Mouse (Mus musculus): ENCODE results near the gene Thrsp. TPM values are rescaled to one million over a fixed set of nuclear protein-coding genes. Genes with fewer than 3 reads are reported as not detected.
A peak's percentile ranks its signal among the peaks of the same experiment; 100 is the strongest.
"Not testable (repeated sequence)": the region's sequence is repeated elsewhere in the genome, so short reads cannot be mapped to it uniquely, and the experiment has no call there.

Gene Thrsp
- polyA plus RNA-seq (2016; fragmentation: Nextera tagmentation; extraction: Ambion mirVana): 0.37 and 0.43 TPM in 2 replicates

DNA sequence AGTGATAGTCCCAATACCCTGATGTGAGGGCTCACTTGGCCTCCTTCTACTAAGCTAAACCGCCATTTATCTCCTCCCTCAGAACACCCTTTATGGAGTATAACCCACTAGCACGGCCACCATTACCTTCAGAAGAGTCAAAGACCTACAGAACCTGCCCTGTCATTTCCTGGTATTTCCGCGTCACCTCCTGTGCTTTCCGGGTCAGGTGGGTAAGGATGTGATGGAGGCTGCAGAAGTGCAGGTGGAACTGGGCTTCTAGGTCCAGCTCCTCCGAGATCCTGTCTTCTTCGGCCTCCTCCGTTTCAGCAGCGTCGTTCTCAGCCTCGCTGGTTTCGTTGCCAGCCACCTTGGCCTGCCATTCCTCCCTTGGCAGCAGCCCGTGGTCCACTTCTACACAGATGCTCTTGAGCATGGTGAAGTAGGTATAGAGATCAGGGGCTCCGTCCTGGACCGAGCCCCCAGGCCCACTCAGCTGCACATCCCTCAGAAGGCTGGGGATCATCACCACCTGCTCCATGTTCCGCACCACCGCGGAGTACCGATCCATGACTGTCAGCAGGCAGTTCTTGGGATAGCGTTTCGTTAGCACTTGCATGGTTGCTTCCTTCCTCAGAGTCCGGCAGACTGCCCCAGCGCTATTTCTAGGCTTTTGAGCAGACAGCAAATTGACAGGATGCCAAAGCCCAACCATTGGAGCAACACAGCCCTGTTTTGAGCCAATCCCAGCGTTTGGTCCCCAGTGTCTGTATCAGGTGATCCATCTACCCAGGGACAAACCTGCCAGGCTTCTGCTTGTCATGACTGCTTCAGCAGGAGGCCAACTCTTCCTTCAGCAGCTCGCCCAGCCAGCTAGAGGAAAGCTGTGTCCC, at the start of gene Thrsp:
Gene Thrsp (minus strand): TSS at position 825 of the 872 bp plus-strand sequence.
- Histone ChIP-seq H3K36me3 (peaks cover 10% of the 10 kb centered on the region), H3K9me3 (no peaks in the 10 kb centered on the region), H3K4me1 (replicated peaks) (peaks cover 10% of the 10 kb centered on the region), H3K4me3 (no peak within 1 kb of the TSS), H3K27ac (peak within 1 kb of the TSS; percentile 50; the same call in 1 of the 2 replicates), H3K27me3 (ENCODE audit: insufficient read depth, poor library complexity, severe bottlenecking) (no peaks in the 10 kb centered on the region)
- WGBS: 81% methylated on average over 25 of the region's 25 CpGs
- no peak for DNase-seq (ENCODE audit: low spot score)

DNA sequence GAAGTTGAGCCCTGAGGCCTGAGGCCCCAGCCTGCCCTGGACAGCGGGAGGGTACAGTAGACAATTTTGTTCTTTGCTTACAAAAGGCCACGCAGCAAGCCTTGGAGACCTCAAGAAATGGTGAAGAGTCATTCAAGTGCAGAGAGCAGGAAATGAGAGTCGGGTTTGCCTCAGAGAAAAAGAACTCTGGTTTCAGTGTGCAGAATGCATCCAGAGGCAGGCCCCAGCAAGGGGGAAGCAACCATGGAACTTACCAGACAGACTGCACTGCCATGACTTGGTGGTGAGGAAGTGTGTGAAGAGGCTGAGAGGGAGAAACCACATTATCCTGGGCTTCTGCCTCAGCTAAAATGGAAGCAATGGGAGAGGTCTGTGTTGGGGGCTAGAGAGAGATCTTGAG, 38.0 kb upstream of the Thrsp start:
- H3K9me3 ChIP-seq: no peaks in the 10 kb centered on the region
- H3K4me3 ChIP-seq: no peak overlapping the region
- peaks cover 8% of the 10 kb centered on the region for H3K4me1 ChIP-seq (replicated peaks)
- H3K36me3 ChIP-seq: no peaks in the 10 kb centered on the region
- 77% methylated on average over 3 of the region's 3 CpGs for WGBS
- DNase-seq (ENCODE audit: low spot score): no peak
- peaks cover 6% of the 10 kb centered on the region; the same call in 1 of the 2 replicates for H3K27me3 ChIP-seq (ENCODE audit: insufficient read depth, poor library complexity, severe bottlenecking)
- no peak overlapping the region for H3K27ac ChIP-seq

GRCm38 (mm10) chr7:97454795-97455194, 37.3 kb upstream of the Thrsp start:
- Histone ChIP-seq H3K4me1 (replicated peaks) (peaks cover 8% of the 10 kb centered on the region), H3K27ac (no peak overlapping the region), H3K27me3 (ENCODE audit: insufficient read depth, poor library complexity, severe bottlenecking) (peaks cover 6% of the 10 kb centered on the region; the same call in 1 of the 2 replicates), H3K36me3 (no peaks in the 10 kb centered on the region), H3K9me3 (no peaks in the 10 kb centered on the region), H3K4me3 (no peak overlapping the region)
- WGBS: 94% methylated on average over 10 of the region's 10 CpGs
- DNase-seq (ENCODE audit: low spot score): no peak

- DNase-seq (ENCODE audit: low spot score): peak; percentile 34
- no peaks in the 10 kb centered on the region for H3K36me3 ChIP-seq
- WGBS: 10% methylated on average over 27 of the region's 27 CpGs
- H3K4me1 ChIP-seq (replicated peaks): peaks cover 8% of the 10 kb centered on the region
- peaks cover 6% of the 10 kb centered on the region; the same call in 1 of the 2 replicates for H3K27me3 ChIP-seq (ENCODE audit: insufficient read depth, poor library complexity, severe bottlenecking)
- H3K9me3 ChIP-seq: 0 out of 2 replicates have a peak, but pooled peaks cover 10% of the 10 kb centered on the region
- H3K4me3 ChIP-seq: peak overlapping the region; percentile 52
- H3K27ac ChIP-seq: peak overlapping the region; percentile 60
Observed at GRCm38 (mm10) chr7:97453141-97453921, 35.8 kb upstream of the Thrsp start.

DNA sequence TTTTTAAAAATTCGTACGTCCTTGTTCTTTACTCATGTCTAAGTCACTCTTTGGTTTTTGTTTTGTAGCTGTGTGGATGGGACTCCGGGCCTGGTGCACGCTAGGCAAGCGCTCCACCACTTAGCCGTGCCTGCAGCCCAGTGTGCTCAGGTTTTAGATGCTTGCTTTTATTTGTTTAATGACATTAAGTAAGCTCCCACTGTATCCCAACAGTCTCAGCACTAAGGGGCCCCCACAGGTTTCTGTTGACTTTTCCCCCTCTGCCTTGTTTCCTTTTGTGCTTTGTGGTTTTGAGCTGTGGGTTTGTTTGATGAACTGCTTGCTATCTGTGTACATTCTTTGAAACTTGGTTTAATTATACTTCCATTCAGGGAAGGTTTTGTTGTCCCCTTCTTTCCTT, 34.7 kb upstream of the Thrsp start:
- H3K36me3 ChIP-seq: no peaks in the 10 kb centered on the region
- WGBS: 83% methylated on average over 6 of the region's 6 CpGs
- 0 out of 2 replicates have a peak, but pooled peaks cover 10% of the 10 kb centered on the region for H3K9me3 ChIP-seq

GRCm38 (mm10) chr7:97451023-97451422, 33.5 kb upstream of the Thrsp start, which contains the start of gene Kctd14:
Gene Kctd14 (plus strand): TSS chr7:97451323.
- 83% methylated on average over 2 of the region's 2 CpGs for WGBS
- H3K4me1 ChIP-seq (replicated peaks); H3K27ac ChIP-seq; H3K36me3 ChIP-seq; H3K27me3 ChIP-seq (ENCODE audit: insufficient read depth, poor library complexity, severe bottlenecking); H3K4me3 ChIP-seq; DNase-seq (ENCODE audit: low spot score): not testable (repeated sequence)
- 0 out of 2 replicates have a peak, but pooled peaks cover 10% of the 10 kb centered on the region for H3K9me3 ChIP-seq

More for the DNA sequence above, 34.7 kb upstream of the Thrsp start:
- H3K27me3 ChIP-seq (ENCODE audit: insufficient read depth, poor library complexity, severe bottlenecking): peaks cover 6% of the 10 kb centered on the region; the same call in 1 of the 2 replicates
- H3K27ac ChIP-seq: no peak overlapping the region
- peaks cover 8% of the 10 kb centered on the region for H3K4me1 ChIP-seq (replicated peaks)
- no peak overlapping the region for H3K4me3 ChIP-seq
- no peak for DNase-seq (ENCODE audit: low spot score)

- WGBS: 69% methylated on average over 6 of the region's 6 CpGs
- 0 out of 2 replicates have a peak, but pooled peaks cover 10% of the 10 kb centered on the region for H3K9me3 ChIP-seq
- no peak overlapping the region for H3K4me3 ChIP-seq
- no peaks in the 10 kb centered on the region for H3K36me3 ChIP-seq
- peak overlapping the region; percentile 17 for H3K27ac ChIP-seq
- no peaks in the 10 kb centered on the region for H3K4me1 ChIP-seq (replicated peaks)
- 0 out of 2 replicates have a peak, but pooled peaks cover under 1% of the 10 kb centered on the region for H3K27me3 ChIP-seq (ENCODE audit: insufficient read depth, poor library complexity, severe bottlenecking)
- DNase-seq (ENCODE audit: low spot score): no peak
Observed at GRCm38 (mm10) chr7:97447050-97447531, 29.6 kb upstream of the Thrsp start.

- Histone ChIP-seq H3K36me3 (no peaks in the 10 kb centered on the region), H3K4me3 (no peak overlapping the region), H3K27me3 (ENCODE audit: insufficient read depth, poor library complexity, severe bottlenecking) (no peaks in the 10 kb centered on the region), H3K9me3 (0 out of 2 replicates have a peak, but pooled peaks cover 12% of the 10 kb centered on the region), H3K4me1 (replicated peaks) (no peaks in the 10 kb centered on the region), H3K27ac (peak overlapping the region; percentile 17)
- 59% methylated on average over 6 of the region's 6 CpGs for WGBS
- no peak for DNase-seq (ENCODE audit: low spot score)
Observed at GRCm38 (mm10) chr7:97446171-97446925, 28.8 kb upstream of the Thrsp start.

GRCm38 (mm10) chr7:97438986-97439385, 21.5 kb upstream of the Thrsp start:
- H3K4me1 ChIP-seq (replicated peaks): no peaks in the 10 kb centered on the region
- H3K9me3 ChIP-seq: 0 out of 2 replicates have a peak, but pooled peaks cover 5% of the 10 kb centered on the region
- DNase-seq (ENCODE audit: low spot score): no peak
- H3K27me3 ChIP-seq (ENCODE audit: insufficient read depth, poor library complexity, severe bottlenecking): no peaks in the 10 kb centered on the region
- H3K27ac ChIP-seq: no peak overlapping the region
- no peak overlapping the region for H3K4me3 ChIP-seq
- no peaks in the 10 kb centered on the region for H3K36me3 ChIP-seq

- DNase-seq (ENCODE audit: low spot score): no peak
- Histone ChIP-seq H3K4me1 (replicated peaks) (peaks cover 7% of the 10 kb centered on the region), H3K4me3 (no peak overlapping the region), H3K36me3 (no peaks in the 10 kb centered on the region), H3K27me3 (ENCODE audit: insufficient read depth, poor library complexity, severe bottlenecking) (no peaks in the 10 kb centered on the region), H3K27ac (no peak overlapping the region), H3K9me3 (no peaks in the 10 kb centered on the region)
- 88% methylated on average over 10 of the region's 10 CpGs for WGBS
Observed at GRCm38 (mm10) chr7:97434517-97434916, 17.0 kb upstream of the Thrsp start.

DNA sequence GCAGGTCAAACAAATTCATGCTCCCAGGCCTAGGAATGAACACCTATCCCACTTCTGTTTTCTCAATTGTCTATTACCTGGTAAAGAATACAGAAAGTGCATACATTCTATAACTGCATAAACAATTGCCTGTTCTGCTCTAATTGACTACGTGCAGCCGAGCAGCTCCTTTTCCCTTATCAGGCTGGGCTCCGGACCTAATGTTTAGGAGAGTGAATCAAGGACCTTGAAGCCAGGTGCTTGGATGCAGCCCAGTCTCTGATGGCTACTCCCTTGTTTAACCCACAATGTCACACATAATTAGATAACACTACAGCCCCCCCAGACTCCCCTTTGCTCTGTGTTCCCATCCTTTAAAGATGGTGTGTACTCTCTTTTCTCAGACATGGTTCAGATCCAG, 16.0 kb upstream of the Thrsp start:
- H3K27me3 ChIP-seq (ENCODE audit: insufficient read depth, poor library complexity, severe bottlenecking); H3K36me3 ChIP-seq; DNase-seq (ENCODE audit: low spot score); H3K9me3 ChIP-seq; H3K27ac ChIP-seq; H3K4me3 ChIP-seq: not testable (repeated sequence)
- H3K4me1 ChIP-seq (replicated peaks): peaks cover 13% of the 10 kb centered on the region
- WGBS: 81% methylated on average over 3 of the region's 3 CpGs

DNA sequence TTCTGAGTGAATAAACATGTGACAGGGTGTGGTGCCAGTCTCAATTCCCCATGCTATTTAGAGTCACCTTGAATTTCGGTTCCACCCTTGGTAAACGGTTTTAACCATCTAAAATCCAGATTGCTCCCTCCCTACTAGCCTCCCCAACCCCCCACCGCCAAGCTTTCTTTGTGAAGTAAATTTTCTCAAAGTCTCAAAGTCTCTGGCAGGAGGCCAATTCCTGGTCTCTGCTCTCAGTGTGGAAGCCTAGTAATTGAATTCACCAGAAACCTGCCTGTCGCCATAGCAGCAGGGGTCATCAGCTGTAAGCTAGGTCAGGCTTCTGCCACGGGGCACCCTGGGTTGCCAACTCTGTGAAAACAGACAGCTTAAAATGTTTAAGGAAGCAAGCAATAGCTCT, 12.2 kb upstream of the Thrsp start:
- Histone ChIP-seq H3K4me3 (no peak overlapping the region), H3K9me3 (no peaks in the 10 kb centered on the region), H3K36me3 (no peaks in the 10 kb centered on the region), H3K27ac (peak overlapping the region; percentile 46), H3K27me3 (ENCODE audit: insufficient read depth, poor library complexity, severe bottlenecking) (no peaks in the 10 kb centered on the region), H3K4me1 (replicated peaks) (peaks cover 13% of the 10 kb centered on the region)
- WGBS: 2% methylated on average over 5 of the region's 5 CpGs
- peak; percentile 70 for DNase-seq (ENCODE audit: low spot score)
